Mouse (Mus musculus) bone marrow macrophage, adult 2 months (primary cell): ENCODE data around the gene Echdc2.

Experiments
- CTCF ChIP-seq: IDR thresholded peaks from 2 replicates; pipeline ENCODE4 v1.5.1; 2012; ENCODE audit warnings: low read depth, mild to moderate bottlenecking, low read length, moderate library complexity
- POLR2A ChIP-seq: IDR thresholded peaks from 2 replicates; pipeline ENCODE4 v1.6.1; 2012; ENCODE audit warnings: mild to moderate bottlenecking, low read depth, low read length, borderline replicate concordance

DNA sequence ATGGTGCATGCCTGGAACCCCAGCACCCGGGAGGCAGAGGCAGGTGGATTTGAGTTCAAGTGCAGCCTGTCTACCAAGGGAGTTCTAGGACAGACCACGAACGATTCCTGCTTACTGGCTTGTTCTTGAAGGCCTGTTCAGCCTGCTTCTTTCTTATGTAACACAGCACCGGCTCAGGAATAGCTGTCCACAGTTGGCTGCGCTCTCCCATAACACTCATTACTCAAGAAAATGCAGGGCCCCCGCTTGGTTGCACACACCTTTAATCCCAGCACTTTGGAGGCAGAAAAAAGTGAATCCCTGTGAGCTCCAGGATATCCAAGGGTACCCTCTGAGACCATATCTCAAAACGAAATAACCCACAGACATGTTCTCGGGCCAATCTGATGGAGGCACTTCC, 3.3 kb upstream of the Echdc2 start:
- TF ChIP-seq POLR2A (no peak), CTCF (no peak)
